Mouse (Mus musculus) small intestine, adult 2 months (tissue): ENCODE data around the gene Fscn3.
A peak's percentile ranks its signal among the peaks of the same experiment; 100 is the strongest.

Source experiments
- CTCF ChIP-seq: fragments of 200-500 bp; IDR thresholded peaks from 2 replicates; pipeline ENCODE4 v1.5.1; 2012; ENCODE audit warnings: low read depth, mild to moderate bottlenecking, control low read depth, inconsistent platforms, low read length, moderate library complexity, mixed read lengths; ENCODE audit not compliant: insufficient replicate concordance, insufficient read length; ENCODE audit errors: extremely low read depth
- POLR2A ChIP-seq: fragments of 200-500 bp; IDR thresholded peaks from 2 replicates; pipeline ENCODE4 v1.6.1; 2012; ENCODE audit warnings: low read depth, mild to moderate bottlenecking, control low read depth, inconsistent platforms, low read length, moderate library complexity

GRCm38 (mm10) chr6:28423313-28423712, 4.3 kb upstream of the Fscn3 start, which contains the start of gene Arf5:
- peak; percentile 46; the same call in 1 of the 2 replicates for TF ChIP-seq POLR2A
- no peak for TF ChIP-seq CTCF
